Mouse (Mus musculus) frontal cortex, postnatal 10 days (tissue): ENCODE measurements around the gene Mymx.
A peak's percentile ranks its signal among the peaks of the same experiment; 100 is the strongest.

Experiments
- DNase-seq, 2 experiments: peaks; one replicate each; pipeline ENCODE4 v3.0.0; 2022; ENCODE audit warnings: low spot score in 2 of 2, mixed read lengths in 1 of 2

Gene Mymx

GRCm38 (mm10) chr17:45589844-45590243 is 12.1 kb downstream of the Mymx start:
- no peak for DNase-seq

DNA sequence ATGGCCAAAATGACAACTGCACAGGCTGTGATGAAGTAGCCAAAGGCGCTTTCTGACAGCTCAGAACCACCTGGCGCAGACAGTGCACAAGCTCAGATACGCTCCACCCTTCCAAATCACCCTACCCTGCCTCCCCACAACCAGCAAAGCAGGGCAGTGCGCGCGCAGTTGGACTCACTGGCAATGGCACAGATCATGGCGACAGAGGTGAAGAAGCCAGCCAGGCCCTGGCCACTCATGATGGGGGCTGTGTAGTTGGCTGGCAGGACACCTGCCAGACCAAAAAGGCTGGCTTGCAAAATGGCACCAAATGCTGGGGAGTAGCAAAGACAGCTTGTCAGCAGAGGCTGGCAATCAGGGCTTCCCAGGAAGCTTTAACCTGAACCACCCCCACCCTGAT is 12.7 kb downstream of the Mymx start:
- DNase-seq, result no peak

- no peak for DNase-seq
These were observed 13.5 kb downstream of the Mymx start for GRCm38 (mm10) chr17:45588370-45588769.

DNA sequence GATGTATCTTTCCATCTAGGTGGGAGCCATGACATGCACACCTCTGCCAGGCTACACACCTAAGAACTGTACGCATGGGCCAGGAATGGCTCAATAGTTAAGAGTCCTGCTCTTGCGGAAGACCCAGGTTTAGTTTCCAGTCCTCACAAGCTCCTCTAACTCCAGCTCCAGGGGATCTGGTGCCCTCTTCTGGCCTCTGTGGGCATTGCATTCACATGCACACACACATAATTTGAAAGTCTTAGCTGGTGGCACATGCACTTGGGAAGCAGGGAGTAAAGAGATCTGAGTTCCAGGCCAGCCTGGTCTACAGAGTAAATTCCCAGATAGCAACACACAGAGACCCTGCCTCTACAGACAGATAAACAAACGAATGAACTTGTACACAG is 15.5 kb downstream of the Mymx start:
- DNase-seq, result no peak

DNA sequence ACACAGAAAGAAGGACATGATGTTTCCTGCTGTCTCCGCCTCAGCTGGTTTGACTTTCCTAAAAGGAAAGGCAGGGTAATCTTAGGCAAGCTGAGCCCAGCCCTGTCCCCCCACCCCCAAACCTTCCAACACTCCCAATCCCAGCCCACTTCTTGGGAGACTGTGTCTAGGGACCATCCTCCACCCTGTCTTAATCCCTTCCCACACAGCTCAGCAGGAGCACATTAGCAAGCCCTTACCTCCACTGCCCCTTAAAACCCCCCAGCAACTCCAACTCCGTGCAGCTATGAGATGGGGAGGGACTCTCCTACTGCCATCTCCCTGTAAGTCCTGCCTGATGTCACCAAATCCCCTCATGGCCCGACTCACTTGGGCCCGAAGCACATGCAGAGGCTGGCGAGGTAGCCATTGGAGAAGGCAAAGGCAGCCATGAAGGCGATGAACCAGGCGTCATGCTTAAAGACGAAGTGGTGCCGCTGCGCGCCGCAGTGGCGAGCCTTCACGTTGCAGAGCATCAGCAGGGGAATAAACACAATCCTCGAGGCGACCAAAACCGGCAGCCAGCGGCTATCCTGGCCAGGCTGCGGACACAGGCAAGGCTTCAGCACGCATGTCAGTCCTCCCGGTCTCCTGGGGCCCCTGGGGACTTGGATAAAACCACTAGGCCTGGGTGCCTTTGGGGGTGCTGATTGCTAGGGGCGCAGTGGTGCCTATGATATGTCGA is 16.0 kb downstream of the Mymx start:
- DNase-seq, result no peak

DNA sequence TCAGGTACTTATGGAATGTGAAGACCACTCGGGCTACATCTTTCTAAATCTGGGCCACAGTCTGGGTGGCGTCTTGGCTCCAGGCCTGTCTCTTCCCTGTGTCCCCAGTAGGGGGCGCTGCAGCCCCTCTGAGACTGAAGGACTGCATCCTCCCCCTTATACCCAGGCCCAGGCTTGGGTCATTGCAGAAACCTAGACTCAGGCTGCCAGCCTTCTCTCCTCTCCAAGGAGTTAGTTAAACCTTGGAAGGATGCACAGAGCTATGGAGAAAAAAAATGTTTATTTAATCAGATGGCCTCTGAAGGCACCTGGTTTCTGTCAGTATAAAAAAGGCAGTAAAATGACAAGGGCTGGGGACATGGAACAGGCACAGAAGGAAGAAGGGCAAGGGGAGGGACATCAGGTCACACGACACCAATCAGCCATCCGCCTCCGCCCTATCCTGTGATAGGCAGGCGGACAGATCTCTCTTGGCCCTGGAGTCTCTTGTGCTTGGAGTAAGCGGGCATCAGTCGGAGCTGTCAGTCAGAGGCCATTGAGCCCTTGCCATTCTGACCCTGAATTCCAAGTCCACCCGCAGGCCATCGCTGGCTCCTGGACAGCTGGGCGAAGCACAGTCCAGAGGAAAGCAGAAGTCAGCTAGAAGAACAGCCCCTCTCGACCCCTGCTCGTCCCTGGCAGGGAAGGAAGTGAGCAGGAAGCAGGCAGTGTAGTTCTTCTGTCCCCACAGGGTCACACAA is 16.8 kb downstream of the Mymx start:
- DNase-seq, result peak; percentile 73 to 79

- peak; percentile 78 to 81 for DNase-seq
These were observed 17.6 kb downstream of the Mymx start for GRCm38 (mm10) chr17:45584096-45584896.

- DNase-seq, result no peak
These were observed 19.1 kb downstream of the Mymx start for GRCm38 (mm10) chr17:45582715-45583355.

DNA sequence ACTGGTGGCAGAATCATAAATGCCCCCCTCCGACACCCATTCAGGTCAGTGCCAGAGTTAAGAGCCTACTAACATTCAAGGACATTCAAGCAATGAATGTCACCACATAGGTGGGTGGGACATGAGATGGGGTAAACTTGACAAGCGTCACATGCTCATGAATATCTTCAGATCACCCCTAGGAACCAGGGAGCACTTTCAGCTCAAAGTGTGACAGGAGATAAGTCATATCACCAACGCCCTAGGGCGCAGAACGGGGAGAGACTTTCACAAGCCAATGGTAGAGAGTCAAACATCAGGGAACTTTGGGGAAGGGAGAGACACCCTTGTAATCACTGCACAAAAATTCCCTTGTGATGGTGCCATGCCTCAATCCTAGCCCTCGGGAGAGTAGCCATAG is 19.7 kb downstream of the Mymx start:
- no peak for DNase-seq

GRCm38 (mm10) chr17:45581567-45581983 is 20.3 kb downstream of the Mymx start:
- DNase-seq, result peak in 1 of 2 experiments; percentile 62

- no peak for DNase-seq
These were observed 20.9 kb downstream of the Mymx start for GRCm38 (mm10) chr17:45580958-45581477.

DNA sequence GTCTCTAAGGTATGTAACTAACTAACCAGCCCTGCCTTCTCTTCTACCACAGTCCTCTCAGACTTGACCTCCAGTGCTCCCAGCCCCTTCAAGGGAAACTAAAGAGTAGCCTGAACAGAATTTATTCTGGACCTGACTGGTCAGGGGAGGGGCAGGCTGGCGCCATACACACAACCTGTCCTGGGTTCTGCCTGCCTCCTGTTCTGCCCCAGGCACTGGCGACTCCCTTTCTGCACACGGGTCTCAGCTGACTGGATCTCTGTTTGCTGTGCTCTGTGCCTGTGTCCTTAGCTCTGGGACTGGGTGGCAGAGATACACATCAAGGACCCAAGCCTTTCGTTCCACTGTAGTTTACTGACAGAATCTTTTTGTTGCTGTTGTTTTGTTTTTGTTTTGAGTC is 22.3 kb downstream of the Mymx start:
- DNase-seq, result no peak

GRCm38 (mm10) chr17:45578843-45579242 is 23.1 kb downstream of the Mymx start:
- DNase-seq, result no peak

DNA sequence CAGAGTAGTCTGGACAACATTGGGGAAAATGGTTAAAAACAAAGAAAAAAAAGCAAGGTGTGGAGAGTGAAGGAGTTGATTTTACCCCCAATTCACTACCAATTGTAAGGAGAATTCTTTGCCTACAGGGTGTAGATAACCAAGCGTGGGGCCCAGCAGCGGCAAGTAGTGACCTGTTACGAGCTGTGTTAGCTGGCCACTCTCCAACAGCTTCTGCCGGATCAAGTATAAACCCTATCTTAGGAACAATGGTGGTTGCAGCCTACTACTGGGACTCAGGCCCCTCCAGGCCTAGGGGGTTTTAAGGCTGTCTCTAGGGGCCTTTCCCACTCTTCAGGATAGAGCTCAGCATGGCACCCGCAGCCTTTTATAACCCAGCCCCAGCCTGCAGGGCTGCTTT is 23.7 kb downstream of the Mymx start:
- DNase-seq, result no peak

- no peak for DNase-seq
These were observed 26.6 kb downstream of the Mymx start for GRCm38 (mm10) chr17:45575123-45575897.

DNA sequence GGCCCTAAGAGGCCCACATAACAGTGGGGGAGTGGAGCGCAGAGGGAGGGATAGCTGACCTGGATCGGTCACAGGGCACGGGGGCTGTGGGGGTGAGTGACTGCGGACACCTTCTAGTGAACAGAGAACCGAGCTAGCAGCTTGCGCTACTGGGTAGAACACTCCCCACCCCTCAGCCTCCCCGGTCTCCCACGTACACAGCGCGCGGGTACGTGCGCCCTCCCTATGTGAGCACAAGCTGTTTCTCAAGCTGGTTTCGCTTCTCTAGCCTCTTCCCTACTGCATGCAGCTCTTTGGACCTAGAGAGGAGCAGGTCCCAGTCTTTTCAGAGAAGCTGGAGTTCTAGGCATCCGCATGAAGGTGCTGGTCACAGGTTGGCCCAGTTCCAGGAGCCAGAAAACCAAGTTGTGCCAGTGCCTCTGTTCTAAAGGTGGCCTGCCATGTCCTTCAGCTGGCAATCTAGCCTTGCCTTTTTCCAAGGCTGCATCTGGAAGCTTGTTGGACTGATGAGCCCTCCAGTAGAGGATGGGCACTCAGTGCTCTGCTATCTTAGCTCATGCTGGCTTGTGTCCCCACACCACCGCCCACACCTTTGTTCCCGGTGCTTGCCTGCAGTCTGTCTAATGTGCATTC is 27.7 kb downstream of the Mymx start:
- peak; percentile 79 to 83 for DNase-seq

DNA sequence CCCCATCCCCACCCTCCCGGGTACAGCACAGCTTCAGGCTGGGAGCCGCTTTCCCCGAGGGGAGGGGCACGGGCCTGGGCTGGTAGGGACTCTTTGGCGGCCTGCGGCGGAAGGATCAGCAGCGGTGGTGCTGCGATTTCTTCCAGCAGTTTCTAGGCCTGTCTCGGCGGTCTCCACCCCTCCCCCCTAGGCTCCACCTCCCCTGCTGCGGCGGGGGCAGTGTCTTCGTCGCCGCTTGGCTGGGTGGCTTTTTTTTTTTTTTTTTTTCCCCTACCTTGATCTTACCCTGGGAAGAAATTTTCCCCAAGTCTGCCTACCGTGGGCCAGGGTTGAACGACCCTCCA is 28.1 kb downstream of the Mymx start:
- peak; percentile 95 to 97 for DNase-seq

DNA sequence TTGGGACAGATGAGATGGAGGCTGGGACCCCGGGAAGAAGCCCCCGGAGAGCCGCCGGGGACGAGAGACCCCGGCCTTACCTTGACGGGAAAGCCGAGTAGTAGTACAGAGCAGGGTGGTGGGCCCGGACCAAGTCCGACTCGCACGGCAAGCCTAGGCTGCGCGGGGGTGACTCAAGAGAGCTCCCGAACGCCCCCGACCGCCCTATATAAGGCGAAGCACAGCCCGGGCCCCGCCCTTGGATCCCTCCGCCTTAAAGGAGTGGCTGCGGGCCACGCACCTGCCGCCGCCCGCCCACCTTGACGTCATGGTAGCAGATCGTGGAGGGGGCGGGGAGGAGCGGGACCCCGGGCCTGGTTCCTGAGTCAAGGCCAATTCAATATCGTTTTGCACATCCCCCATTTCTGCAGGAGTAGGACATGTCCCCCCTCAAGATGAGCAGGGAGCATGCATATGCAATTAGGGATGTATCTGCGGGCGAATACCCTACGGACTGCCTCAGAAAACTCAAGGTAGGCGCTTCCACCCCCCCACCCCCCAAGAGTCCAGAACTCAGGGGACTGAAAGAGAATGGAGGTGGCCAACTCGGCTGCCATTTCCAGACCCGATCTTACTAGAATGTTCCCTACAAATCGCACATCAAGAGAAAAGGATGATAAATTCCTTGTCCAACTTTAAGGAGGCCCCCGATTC is 28.7 kb downstream of the Mymx start, which contains the start of gene Hsp90ab1:
Gene Hsp90ab1, minus strand, starts transcription at position 185 of the 693 bp plus-strand sequence.
- peak; percentile 99 for DNase-seq
